Mouse (Mus musculus): ENCODE measurements around the gene Cbr1.
A peak's percentile ranks its signal among the peaks of the same experiment; 100 is the strongest.
"Not testable (repeated sequence)": the region's sequence is repeated elsewhere in the genome, so short reads cannot be mapped to it uniquely, and the experiment has no call there.

Cbr1 gene

GRCm38 (mm10) chr16:93599461-93599860 is 6.2 kb upstream of the Cbr1 start:
- DNase-seq = no peak

DNA sequence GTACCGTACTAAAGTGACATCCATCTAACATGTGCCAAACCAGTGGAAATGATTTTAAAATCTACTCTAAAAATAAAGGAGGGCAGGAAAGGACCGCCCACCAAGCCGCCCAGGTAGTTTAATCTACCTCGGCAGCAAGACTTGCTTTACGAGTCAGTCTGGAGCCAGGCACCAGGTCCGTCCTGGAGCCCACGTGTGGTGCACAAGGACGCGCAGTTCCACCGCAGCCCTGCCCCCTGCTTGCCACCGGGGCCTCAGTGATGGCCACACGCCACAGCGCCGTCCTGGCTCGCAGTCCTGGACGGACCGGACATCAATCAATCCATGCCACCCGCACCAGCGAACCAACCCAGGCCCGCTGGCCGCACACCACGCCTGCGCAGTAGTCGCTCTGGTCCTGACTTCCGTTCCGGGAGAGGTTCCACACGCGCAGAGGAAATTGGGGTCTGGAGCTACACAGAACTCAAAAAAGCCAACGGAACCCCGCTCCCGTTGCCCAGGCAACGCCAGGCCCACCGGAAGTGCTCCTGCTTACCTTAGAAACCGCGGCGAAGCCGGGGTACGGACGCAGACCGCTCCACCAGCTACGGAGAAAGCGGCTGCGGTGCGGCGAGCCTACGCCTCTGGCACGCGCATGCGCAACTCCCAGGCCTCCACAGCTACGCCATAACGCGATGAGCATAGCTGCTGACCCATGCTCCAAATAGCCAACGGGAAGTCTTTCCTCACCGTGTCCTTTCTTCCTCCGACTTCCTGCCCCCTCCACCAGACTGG is 2.0 kb upstream of the Cbr1 start, which contains the start of gene Setd4:
Setd4 (minus strand) TSS at position 625 of the 774 bp plus-strand sequence.
- peak; percentile 92 for DNase-seq

DNA sequence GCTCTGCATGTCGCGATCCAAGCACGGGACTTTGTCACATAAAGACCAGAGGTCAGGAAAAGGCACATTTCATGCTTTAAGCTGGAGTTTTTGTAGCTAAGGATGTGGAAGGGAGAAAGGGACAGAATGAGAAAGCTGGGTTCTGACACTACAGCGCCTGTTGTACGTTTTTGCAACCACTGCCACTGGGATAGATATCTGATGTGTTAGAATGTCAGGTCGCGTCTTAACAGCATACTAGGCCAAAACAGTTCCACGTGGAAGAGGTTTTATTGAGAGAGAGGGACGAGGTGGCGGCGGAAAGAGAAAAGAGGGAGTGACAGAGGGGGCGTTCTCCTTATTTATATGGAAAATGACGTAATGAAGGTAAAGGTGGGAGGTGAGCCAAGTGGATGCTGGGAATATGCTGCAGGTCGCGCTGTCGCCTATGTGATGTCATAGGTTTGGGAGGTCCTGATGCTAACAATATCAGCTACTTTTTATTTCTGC is 1.1 kb upstream of the Cbr1 start:
- no peak for DNase-seq

DNA sequence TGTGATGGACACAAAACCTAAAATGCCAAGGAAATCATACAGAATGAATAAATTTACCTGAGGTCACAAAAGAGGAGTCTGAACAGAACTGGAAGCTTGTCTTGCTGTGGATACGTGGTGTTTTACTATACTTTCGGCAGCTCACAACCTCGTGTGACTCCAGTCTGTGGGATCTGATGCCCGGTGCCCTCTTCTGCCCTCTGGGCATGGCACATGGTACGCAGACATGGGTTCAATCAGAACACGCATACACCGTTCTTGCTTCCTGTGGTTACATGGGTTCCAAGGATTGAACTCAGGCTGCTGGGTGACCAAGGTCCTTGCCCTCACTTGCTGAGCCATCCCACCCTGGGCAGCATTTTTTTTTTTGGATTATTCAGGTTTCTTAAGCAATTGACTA is 493 bp downstream of the Cbr1 start:
- DNase-seq = no peak

DNA sequence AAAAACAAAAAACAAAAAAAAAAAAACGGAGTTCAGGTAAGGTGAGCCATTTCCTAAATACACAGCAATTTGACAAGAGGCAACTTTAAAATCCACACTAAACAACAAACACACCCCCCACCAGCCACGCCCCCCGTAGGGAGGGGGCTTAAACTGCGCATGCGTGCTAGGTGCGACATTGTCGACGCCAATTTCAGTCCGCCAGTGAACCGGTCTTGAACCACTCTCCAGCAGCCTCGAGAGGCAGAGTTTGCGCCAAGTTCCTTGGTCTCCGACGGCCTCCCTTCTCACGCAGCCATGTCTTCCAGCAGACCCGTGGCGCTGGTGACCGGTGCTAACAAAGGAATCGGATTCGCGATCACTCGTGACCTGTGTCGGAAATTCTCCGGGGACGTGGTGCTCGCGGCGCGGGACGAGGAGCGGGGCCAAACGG is 2.0 kb downstream of the Cbr1 start:
- peak; percentile 78 for DNase-seq

- DNase-seq = no peak
Measured at GRCm38 (mm10) chr16:93608731-93609130, 3.1 kb downstream of the Cbr1 start.

GRCm38 (mm10) chr16:93609796-93610195 is 4.1 kb downstream of the Cbr1 start:
- DNase-seq = no peak

DNA sequence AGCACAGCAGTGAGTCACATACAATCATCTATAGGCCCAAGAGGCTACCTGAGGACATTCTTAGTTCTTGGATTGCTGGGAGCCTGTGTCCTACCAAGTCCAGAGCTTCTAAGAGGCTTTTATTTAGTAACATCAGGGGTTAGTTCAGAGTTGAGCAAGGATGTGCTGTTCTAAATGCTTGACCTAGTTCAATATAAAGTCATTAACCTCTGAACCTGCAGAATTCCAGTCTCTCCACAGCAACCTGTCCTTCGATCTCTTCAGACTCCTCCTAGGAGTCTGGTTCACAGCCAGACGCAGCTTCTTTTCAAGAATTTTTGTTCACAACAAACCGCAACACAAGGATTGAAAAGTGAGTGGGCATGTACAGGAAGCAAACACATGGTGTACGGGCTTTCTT is 5.3 kb downstream of the Cbr1 start:
- DNase-seq = no peak

DNA sequence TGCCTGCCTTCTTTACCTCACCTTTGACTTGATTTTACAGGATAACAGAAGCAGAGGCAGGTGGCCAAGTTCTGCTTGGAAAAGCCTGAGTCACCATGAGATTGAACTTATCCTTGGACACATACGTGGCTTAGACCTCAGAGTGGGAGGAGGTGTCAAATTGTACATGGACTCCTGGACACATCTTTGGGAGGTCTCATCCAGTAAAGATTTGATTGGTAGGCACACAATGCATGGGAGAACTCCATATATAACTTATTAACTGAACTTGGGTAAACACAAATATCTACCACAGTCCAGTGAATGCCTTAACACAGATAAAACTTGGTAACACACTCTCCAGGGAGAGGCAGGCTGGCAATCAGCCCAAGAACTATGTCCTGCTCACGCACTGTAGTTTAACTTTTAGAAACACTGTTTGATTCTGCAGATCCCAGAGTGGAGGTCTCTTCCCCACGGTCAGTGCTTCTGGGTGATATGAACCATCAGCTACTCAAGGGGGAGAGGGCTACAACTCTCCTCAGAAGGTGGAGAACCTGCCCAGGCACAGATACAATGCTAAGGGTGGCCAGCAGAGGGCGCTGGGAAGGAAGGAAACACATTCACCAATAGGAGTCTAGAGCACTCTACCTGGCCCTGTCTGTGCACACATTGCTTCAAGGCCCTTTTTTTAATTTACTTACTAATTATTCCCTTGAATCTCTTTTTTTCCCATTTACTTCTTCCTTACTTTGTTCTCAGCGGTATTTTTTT is 9.6 kb downstream of the Cbr1 start:
- peak; percentile 53 for DNase-seq

DNA sequence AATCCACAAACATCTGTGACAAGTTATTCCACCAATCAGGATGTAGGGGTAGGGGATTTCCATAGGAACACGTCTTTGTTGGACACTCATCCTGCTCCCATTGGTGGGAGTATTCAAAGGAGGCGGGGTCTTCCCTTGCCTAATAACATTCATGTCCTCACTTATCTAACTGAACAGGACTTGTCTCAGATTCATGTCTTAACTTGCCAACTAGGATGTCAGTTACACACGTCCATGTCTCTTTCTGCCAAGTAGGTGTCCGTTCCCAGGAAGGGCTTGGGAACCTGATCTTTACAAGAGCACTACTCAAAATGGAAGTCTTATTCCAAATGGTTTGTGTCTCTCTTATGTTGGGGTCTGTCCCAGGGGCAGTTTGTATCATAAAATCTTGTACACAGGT is 18.1 kb downstream of the Cbr1 start:
- DNase-seq = not testable (repeated sequence)

- no peak for DNase-seq
Measured at GRCm38 (mm10) chr16:93624671-93625070, 19.0 kb downstream of the Cbr1 start.

DNA sequence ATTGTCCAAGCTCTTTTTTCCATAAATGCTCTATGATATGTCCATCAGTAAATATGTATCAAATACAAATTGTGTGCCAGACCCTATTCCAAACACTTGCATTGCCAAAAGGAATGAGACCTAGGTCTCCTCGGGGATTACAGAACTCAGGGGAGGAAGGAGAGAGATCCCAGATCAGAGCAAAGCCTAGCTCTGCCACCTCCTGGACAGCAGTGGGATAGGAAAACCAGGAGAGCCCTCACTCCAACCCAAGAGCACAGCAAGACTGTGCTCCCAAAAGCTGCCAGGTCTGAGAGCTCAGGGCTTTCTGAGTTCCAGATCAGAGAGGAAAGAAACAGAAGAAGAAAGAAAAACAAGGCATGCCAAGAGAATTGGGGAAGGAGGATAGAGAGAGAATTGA is 21.1 kb downstream of the Cbr1 start:
- DNase-seq = peak; percentile 14

DNA sequence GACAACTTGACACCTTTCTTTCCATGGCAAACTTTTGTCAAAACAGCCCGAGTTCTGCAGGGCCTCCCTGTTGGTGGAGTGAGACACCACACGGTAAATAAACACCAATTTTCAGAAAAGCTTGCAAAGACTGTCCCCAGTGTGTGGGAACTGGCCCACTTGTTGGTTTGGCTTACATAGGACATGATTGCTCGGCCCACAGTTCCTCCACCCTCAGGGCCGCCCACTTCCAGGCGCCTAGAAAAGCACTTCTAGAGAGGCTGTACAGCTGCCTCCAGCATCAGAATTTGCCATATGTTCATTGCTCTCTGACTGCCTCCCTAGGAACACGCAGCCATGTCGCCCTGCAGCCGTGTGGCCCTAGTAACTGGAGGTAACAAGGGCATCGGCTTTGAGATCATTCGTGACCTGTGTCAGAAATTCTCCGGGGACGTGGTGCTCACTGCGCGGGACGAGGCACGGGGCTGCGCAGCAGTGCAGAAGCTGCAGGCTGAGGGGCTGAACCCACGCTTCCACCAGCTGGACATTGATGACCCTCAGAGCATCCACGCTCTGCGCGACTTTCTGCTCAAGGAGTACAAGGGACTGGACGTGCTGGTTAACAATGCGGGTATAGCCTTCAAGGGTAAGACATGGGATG is 22.2 kb downstream of the Cbr1 start, which contains the start of gene Gm5678:
Gm5678 (plus strand) TSS at position 337 of the 640 bp plus-strand sequence.
- DNase-seq = no peak

DNA sequence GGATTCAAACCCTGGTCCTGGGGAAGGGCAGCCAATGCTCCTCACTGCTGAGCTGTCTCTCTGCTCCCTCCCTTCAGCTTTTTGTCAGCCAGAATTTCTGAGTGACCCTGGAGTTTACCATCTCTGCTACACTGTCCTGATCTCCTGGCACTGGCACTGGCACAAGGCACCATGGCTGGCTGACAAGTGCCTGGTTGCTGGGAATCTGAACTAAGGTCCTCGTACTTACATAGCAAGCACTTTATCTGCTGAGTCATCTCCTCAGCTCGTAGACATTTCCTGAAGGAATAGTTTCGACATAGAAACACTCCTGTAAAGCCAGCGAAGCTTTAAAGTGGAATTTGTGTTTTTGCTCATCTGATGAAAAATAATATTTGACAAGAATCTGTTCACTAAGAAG is 38.4 kb downstream of the Cbr1 start:
- DNase-seq = no peak

DNA sequence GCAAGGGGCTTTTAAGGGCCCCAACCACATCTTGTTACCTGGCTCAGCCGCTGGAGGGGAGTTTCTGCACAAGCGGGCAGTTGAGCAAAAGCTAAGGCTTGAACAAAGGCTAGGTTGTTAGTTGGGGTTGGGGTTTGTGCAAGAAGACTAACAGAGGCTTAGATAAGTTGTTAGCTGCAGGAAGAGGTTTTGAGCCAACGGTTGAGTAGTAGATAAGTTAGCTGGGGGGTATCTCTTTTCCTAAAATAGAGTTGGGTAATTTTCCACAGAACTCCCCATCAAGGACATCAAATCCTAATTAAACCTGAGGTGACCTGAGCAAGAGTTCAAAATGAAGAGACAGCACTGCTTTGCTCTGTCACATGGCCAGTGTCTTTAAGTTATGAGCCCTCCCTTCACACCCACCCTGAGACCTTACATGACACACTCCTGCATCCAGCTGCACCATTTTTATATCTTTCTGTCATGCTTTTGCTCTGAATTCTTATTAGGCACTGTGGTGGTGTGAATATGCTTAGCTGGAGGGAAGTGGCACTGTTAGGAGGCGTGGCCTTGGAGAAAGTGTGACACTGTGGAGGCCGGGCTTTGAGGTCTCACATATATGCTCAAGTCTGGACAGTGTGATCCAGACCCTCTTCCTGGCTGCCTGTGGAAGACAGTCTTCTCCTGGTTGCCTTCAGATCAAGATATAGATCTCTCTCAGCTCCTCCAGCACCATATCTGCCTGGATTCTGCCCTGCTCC is 43.0 kb downstream of the Cbr1 start:
- no peak for DNase-seq
